Mouse (Mus musculus): Measurements from ENCODE around the gene Nup153. TPM values are rescaled to one million over a fixed set of nuclear protein-coding genes. Genes with fewer than 3 reads are reported as not detected.

Gene Nup153
- total RNA-seq, 2 experiments from 2014 or later: 46.5 to 49.7 TPM

DNA sequence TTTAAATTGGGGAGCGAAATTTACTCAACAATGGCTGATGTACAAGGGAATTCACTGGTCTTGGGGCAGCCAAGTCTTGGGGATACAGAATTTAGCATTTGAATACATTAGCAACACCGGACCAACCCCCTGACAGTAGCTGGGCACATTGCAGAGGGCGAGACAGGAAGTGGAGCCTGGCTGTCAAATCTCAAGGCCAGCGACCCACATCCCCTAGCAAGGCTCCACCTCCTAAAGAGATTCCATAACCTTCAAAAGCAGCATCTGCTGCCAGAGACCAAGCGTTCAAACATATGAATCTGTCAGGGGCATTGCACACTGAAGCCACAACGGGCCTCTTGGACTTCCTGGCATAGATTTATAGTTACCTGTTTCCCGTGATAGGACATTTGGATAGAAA lies 75.9 kb downstream of the Nup153 start:
- H3K4me3 ChIP-seq: no peak overlapping the region
- H3K27ac ChIP-seq: no peak overlapping the region
- no peak for TF ChIP-seq CTCF (IDR thresholded peaks at IDR 0.05)
- intact Hi-C loops (cut with DNase I): no loop called here
- DNase-seq: no peak

DNA sequence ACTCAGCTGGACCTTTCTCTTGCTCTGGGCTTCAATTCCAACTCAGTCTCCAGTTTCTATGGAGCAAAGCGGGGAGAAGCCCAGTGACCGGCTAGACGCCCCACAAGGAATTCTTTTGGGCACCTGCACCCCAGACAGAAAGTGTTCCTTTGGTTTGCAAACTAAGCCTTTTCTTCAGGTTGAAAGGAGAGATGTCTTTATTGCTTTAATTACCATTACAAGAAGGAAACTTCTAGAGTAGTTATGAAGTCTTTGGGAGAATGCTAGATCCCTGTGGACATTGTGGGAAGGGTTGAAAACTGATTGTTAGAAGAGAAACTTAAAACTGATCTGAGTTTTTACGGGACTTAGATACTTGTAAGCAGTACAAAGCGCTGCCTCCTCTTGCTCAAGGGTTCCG lies 82.3 kb downstream of the Nup153 start:
- Histone ChIP-seq H3K4me3 (no peak overlapping the region), H3K27ac (no peak overlapping the region)
- no peak for TF ChIP-seq CTCF (IDR thresholded peaks at IDR 0.05)
- DNase-seq: no peak
- intact Hi-C loops (cut with DNase I): no loop called here

DNA sequence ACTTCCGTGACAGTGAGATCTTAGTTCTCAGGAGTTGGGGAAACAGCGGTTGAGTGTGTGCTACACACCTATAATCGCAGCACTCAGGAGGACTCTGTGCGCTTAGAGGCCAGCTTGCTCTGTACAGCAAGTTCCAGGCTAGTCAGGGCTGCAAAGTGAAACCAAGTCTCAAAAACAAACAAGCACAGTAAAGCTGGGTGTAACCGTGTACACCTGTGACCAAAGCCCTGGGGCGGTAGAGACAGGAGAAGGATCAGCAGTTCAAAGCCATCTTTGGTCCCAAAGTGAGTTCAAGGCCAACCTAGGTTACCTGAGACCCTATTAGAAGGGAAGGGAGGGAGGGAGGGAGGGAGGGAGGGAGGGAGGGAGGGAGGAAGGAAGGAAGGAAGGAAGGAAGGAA lies 83.6 kb downstream of the Nup153 start:
- DNase-seq: no peak
- intact Hi-C loops (cut with DNase I): no loop called here
- no peak for TF ChIP-seq CTCF (IDR thresholded peaks at IDR 0.05)

DNA sequence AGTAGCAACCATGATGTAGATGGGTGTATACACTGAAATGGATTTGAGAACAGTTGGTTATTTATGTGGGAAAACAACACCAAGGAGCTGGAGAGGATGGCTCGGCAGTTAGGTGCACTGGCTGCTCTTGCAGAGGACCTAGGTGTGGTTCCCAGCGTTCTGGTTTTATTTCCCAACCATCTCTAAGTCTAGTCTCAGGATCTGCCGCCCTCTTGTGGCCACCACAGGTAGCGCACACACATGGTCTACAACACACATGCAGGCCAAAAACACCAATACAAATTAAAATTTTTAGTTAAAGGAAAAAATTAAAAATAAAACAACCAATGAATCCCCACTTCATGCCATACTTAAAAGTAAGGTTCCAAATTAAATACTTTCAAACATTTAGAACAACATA lies 85.4 kb downstream of the Nup153 start:
- peak; percentile 64 for TF ChIP-seq CTCF (IDR thresholded peaks at IDR 0.05)
- Histone ChIP-seq H3K4me3 (no peak overlapping the region), H3K27ac (no peak overlapping the region)
- intact Hi-C loops (cut with DNase I): no loop called here
- DNase-seq: no peak

More for the DNA sequence above, 83.6 kb downstream of the Nup153 start:
- Histone ChIP-seq H3K27ac (no peak overlapping the region), H3K4me3 (no peak overlapping the region)

DNA sequence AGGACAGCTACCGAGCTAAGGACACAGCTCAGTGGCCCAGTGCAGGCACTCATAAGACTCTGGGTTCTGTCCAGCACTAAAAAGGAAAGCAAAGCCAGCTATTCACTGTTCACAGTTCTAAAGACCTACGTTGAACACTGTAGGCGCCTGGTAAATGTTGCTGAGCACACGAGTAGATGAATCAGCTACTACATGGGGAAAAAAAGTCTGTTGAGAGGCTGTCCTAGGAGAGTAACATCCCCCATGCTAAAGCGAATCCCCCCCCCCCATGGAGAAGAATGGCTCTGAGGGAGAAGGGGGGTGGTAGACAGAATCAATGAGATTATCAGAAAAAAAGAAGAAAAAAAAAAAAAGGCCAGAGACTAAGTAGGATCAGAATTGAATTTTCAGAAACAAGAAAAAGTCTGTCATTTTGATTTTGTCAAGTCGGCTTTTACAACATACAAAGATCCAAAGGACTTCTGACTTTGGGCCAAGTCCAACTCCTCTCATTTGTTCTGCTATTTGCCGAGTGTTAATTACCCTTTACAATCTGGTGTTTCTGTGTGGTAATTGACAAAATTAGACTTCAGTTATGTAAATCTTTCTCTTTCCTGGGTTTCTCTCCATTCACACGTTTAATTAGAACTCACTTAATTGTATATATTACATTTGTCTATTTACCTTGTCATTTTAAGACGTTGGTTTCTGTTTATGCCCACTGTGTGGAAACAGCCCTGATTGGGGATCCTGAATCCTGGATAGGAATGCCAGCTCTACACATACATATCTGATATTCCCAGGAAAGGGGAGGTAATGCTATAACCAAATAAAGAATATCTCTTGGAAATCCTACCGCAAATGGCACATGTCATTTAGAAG lies 86.9 kb downstream of the Nup153 start:
- no peak overlapping the region for H3K4me3 ChIP-seq
- no peak for DNase-seq
- no peak overlapping the region for H3K27ac ChIP-seq
- intact Hi-C loops (cut with DNase I): no loop called here
- TF ChIP-seq CTCF (IDR thresholded peaks at IDR 0.05): no peak

DNA sequence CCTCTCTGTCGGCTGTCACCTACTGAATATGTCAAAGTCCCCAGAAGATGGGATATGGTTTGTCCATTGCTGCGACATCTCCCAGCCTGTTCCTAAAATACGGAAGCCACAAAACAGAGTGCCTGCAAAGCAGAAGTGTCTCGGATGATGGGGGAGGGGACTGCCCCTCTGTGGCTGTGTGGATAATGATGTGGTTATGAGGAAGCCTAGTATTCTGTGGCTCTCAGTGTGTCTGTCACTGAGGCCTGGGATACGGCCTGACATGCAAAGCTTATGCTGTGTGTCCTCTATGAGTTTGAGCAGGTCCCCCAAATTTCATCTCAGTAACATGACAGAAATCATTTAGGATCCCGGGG lies 93.6 kb downstream of the Nup153 start:
- no peak for DNase-seq
- intact Hi-C loops (cut with DNase I): no loop called here
- Histone ChIP-seq H3K27ac (no peak overlapping the region), H3K4me3 (no peak overlapping the region)
- no peak for TF ChIP-seq CTCF (IDR thresholded peaks at IDR 0.05)

DNA sequence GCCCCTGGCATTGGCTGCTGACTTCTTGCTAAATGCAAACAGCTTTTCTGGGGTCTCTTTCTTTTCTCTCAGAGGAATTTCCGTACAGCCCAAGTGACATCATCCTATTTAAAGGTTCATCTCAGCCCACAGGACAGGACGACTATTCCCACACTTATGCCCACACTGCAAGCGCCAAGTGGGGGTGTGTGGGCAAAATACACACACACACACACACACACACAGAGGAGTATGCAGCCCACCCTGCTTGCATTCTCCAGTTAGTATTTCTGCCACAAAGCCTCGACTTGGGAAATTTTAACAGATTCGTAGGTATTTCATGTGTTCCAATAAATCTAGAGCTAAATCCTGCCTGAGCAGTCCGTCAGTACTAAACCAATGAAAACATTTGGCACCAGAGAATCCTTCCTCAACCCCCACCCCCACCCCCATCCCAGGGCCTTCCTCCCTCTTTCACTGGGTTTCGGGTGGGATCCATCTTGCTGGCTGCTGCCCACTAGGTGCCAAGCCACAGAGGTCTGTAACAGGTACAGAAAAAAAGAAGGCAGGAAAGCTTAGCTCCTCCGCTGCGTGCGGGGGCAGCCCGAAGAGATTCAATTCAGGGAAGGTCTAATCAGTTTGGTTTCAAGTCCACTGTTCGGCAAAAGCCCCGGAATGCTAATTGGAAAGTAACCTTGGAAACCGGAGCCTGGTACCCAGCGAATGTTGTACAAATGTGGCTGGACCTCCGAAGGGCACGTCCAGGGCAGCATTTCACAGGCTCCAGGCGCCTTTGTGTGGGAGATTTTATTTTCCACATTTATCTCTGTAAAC lies 94.2 kb downstream of the Nup153 start:
- no peak for TF ChIP-seq CTCF (IDR thresholded peaks at IDR 0.05)

DNA sequence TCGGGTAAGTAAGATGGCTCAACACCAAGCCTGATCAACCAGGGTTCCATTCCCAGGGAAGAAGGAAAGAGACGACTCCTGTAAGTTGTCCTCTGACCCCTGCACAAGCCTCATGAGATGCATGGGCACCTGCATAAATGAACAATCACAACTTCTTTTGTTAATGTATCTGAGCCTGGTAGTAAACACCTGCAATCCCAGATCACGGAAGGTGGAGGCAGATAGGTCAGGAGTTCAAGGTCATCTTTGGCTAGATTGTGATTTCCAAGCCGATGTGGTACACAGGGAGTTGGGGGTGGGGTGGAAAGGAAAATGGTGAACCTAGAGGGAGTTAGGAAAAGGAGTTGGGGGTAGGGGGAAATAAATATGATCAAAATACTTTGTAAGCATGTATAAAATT lies 94.9 kb downstream of the Nup153 start:
- intact Hi-C loops (cut with DNase I): no loop called here
- no peak for TF ChIP-seq CTCF (IDR thresholded peaks at IDR 0.05)
- DNase-seq: no peak
- no peak overlapping the region for H3K4me3 ChIP-seq
- no peak overlapping the region for H3K27ac ChIP-seq

More for the DNA sequence above, 94.2 kb downstream of the Nup153 start:
- no peak overlapping the region for H3K4me3 ChIP-seq
- DNase-seq: no peak
- intact Hi-C loops (cut with DNase I): no loop called here
- no peak overlapping the region for H3K27ac ChIP-seq

Other genes with a start within 250 kb of the Nup153 start
- gene Cap2, start 226.1 kb downstream of the Nup153 start, total RNA-seq (2021): 100 to 1,000 TPM; 270 TPM
- 10 to 100 TPM; 29.7 to 34.3 TPM for gene Fam8a1, start 58.4 kb downstream of the Nup153 start, total RNA-seq (2021)
- 10 to 100 TPM; 90.6 to 92.3 TPM for gene Kif13a, start 201.9 kb upstream of the Nup153 start, total RNA-seq (2021)

Data from gastrocnemius, adult 2 months (tissue).